Mouse (Mus musculus): Measurements from ENCODE around the gene Pcdh15. TPM values are rescaled to one million over a fixed set of nuclear protein-coding genes. Genes with fewer than 3 reads are reported as not detected.

The Pcdh15 gene
- total and polyA plus RNA-seq, 2 experiments from 2014 or later = 9.8 to 38.2 TPM

- Histone ChIP-seq H3K27ac (ENCODE audit: low read depth, low read length) (no peak overlapping the region), H3K36me3 (ENCODE audit: insufficient read depth, low read length) (no peaks in the 10 kb centered on the region), H3K9me3 (ENCODE audit: low read length) (no peaks in the 10 kb centered on the region), H3K4me2 (ENCODE audit: low read depth, low read length, poor library complexity, severe bottlenecking) (no peak overlapping the region), H3K27me3 (ENCODE audit: insufficient read depth, low read length) (no peaks in the 10 kb centered on the region), H3K4me1 (ENCODE audit: insufficient read depth, low read length) (no peaks in the 10 kb centered on the region), H3K4me3 (ENCODE audit: low read depth, low read length) (no peak overlapping the region), H3K9ac (replicated peaks; ENCODE audit: low read length, poor library complexity, severe bottlenecking) (no peak overlapping the region)
- no peak for DNase-seq (ENCODE audit: low spot score)
- TF ChIP-seq CTCF (IDR thresholded peaks at IDR 0.05) = no peak
- no peak for ATAC-seq (ENCODE audit: low FRiP score)
Observed at GRCm38 (mm10) chr10:73147543-73147942, 48.4 kb downstream of the Pcdh15 start.

GRCm38 (mm10) chr10:73147978-73148377, 48.8 kb downstream of the Pcdh15 start:
- Histone ChIP-seq H3K4me1 (ENCODE audit: insufficient read depth, low read length) (no peaks in the 10 kb centered on the region), H3K36me3 (ENCODE audit: insufficient read depth, low read length) (no peaks in the 10 kb centered on the region), H3K27me3 (ENCODE audit: insufficient read depth, low read length) (no peaks in the 10 kb centered on the region), H3K4me3 (ENCODE audit: low read depth, low read length) (no peak overlapping the region), H3K9ac (replicated peaks; ENCODE audit: low read length, poor library complexity, severe bottlenecking) (no peak overlapping the region), H3K4me2 (ENCODE audit: low read depth, low read length, poor library complexity, severe bottlenecking) (no peak overlapping the region), H3K9me3 (ENCODE audit: low read length) (no peaks in the 10 kb centered on the region), H3K27ac (ENCODE audit: low read depth, low read length) (no peak overlapping the region)
- no peak for ATAC-seq (ENCODE audit: low FRiP score)
- TF ChIP-seq CTCF (IDR thresholded peaks at IDR 0.05) = no peak
- 51% methylated on average over 4 of the region's 4 CpGs for WGBS
- DNase-seq (ENCODE audit: low spot score) = no peak

- H3K36me3 ChIP-seq (ENCODE audit: insufficient read depth, low read length) = no peaks in the 10 kb centered on the region
- no peak for ATAC-seq (ENCODE audit: low FRiP score)
- no peak overlapping the region for H3K27ac ChIP-seq (ENCODE audit: low read depth, low read length)
- TF ChIP-seq CTCF (IDR thresholded peaks at IDR 0.05) = no peak
- H3K27me3 ChIP-seq (ENCODE audit: insufficient read depth, low read length) = no peaks in the 10 kb centered on the region
- H3K9ac ChIP-seq (replicated peaks; ENCODE audit: low read length, poor library complexity, severe bottlenecking) = no peak overlapping the region
- H3K9me3 ChIP-seq (ENCODE audit: low read length) = no peaks in the 10 kb centered on the region
- H3K4me3 ChIP-seq (ENCODE audit: low read depth, low read length) = no peak overlapping the region
- H3K4me1 ChIP-seq (ENCODE audit: insufficient read depth, low read length) = no peaks in the 10 kb centered on the region
- DNase-seq (ENCODE audit: low spot score) = no peak
- WGBS = 82% methylated on average over 5 of the region's 5 CpGs
- H3K4me2 ChIP-seq (ENCODE audit: low read depth, low read length, poor library complexity, severe bottlenecking) = no peak overlapping the region
Observed at GRCm38 (mm10) chr10:73154544-73154943, 55.4 kb downstream of the Pcdh15 start.

GRCm38 (mm10) chr10:73161757-73162156, 62.6 kb downstream of the Pcdh15 start:
- DNase-seq (ENCODE audit: low spot score) (no peak), ATAC-seq (ENCODE audit: low FRiP score) (no peak)
- H3K4me2 ChIP-seq (ENCODE audit: low read depth, low read length, poor library complexity, severe bottlenecking) = no peak overlapping the region
- no peak overlapping the region for H3K9ac ChIP-seq (replicated peaks; ENCODE audit: low read length, poor library complexity, severe bottlenecking)
- no peak overlapping the region for H3K27ac ChIP-seq (ENCODE audit: low read depth, low read length)
- no peaks in the 10 kb centered on the region for H3K4me1 ChIP-seq (ENCODE audit: insufficient read depth, low read length)
- H3K27me3 ChIP-seq (ENCODE audit: insufficient read depth, low read length) = no peaks in the 10 kb centered on the region
- H3K4me3 ChIP-seq (ENCODE audit: low read depth, low read length) = no peak overlapping the region
- H3K9me3 ChIP-seq (ENCODE audit: low read length) = no peaks in the 10 kb centered on the region
- TF ChIP-seq CTCF (IDR thresholded peaks at IDR 0.05) = no peak
- 78% methylated on average over 1 of the region's 1 CpGs for WGBS
- no peaks in the 10 kb centered on the region for H3K36me3 ChIP-seq (ENCODE audit: insufficient read depth, low read length)

GRCm38 (mm10) chr10:73216001-73216400, 116.9 kb downstream of the Pcdh15 start:
- Histone ChIP-seq H3K9ac (replicated peaks; ENCODE audit: low read length, poor library complexity, severe bottlenecking) (no peak overlapping the region), H3K27me3 (ENCODE audit: insufficient read depth, low read length) (no peaks in the 10 kb centered on the region), H3K4me2 (ENCODE audit: low read depth, low read length, poor library complexity, severe bottlenecking) (no peak overlapping the region), H3K4me1 (ENCODE audit: insufficient read depth, low read length) (no peaks in the 10 kb centered on the region), H3K27ac (ENCODE audit: low read depth, low read length) (no peak overlapping the region), H3K9me3 (ENCODE audit: low read length) (no peaks in the 10 kb centered on the region), H3K4me3 (ENCODE audit: low read depth, low read length) (no peak overlapping the region), H3K36me3 (ENCODE audit: insufficient read depth, low read length) (no peaks in the 10 kb centered on the region)
- ATAC-seq (ENCODE audit: low FRiP score) = no peak
- no peak for DNase-seq (ENCODE audit: low spot score)
- WGBS = 63% methylated on average over 2 of the region's 2 CpGs
- peak; percentile 35 for TF ChIP-seq CTCF (IDR thresholded peaks at IDR 0.05)

GRCm38 (mm10) chr10:73242294-73242693, 143.2 kb downstream of the Pcdh15 start:
- no peaks in the 10 kb centered on the region for H3K4me1 ChIP-seq (ENCODE audit: insufficient read depth, low read length)
- no peak for ATAC-seq (ENCODE audit: low FRiP score)
- no peak overlapping the region for H3K4me3 ChIP-seq (ENCODE audit: low read depth, low read length)
- H3K4me2 ChIP-seq (ENCODE audit: low read depth, low read length, poor library complexity, severe bottlenecking) = no peak overlapping the region
- DNase-seq (ENCODE audit: low spot score) = no peak
- no peak for TF ChIP-seq CTCF (IDR thresholded peaks at IDR 0.05)
- 84% methylated on average over 5 of the region's 5 CpGs for WGBS
- no peaks in the 10 kb centered on the region for H3K9me3 ChIP-seq (ENCODE audit: low read length)
- no peaks in the 10 kb centered on the region for H3K36me3 ChIP-seq (ENCODE audit: insufficient read depth, low read length)
- H3K27me3 ChIP-seq (ENCODE audit: insufficient read depth, low read length) = no peaks in the 10 kb centered on the region
- H3K27ac ChIP-seq (ENCODE audit: low read depth, low read length) = no peak overlapping the region
- no peak overlapping the region for H3K9ac ChIP-seq (replicated peaks; ENCODE audit: low read length, poor library complexity, severe bottlenecking)
